Mouse (Mus musculus) erythroblast, embryonic 14.5 days (primary cell): ENCODE results near the gene Hoxa7. TPM values are rescaled to one million over a fixed set of nuclear protein-coding genes. Genes with fewer than 3 reads are reported as not detected.

Source experiments
- H3K27me3 ChIP-seq: 2 replicates; pipeline ENCODE4 v1.6.1; 2012; ENCODE audit warnings: inconsistent platforms; ENCODE audit not compliant: control insufficient read depth
- H3K36me3 ChIP-seq: 2 replicates; pipeline ENCODE4 v1.6.1; 2012; ENCODE audit warnings: mild to moderate bottlenecking, inconsistent platforms; ENCODE audit not compliant: control insufficient read depth
- H3K4me1 ChIP-seq: 2 replicates; pipeline ENCODE4 v1.6.1; 2012; ENCODE audit warnings: inconsistent platforms; ENCODE audit not compliant: control insufficient read depth
- H3K4me3 ChIP-seq: replicated peaks from 2 replicates; pipeline ENCODE3; 2012; ENCODE audit warnings: moderate library complexity, mild to moderate bottlenecking, inconsistent platforms
- H3K9me3 ChIP-seq: 2 replicates; pipeline ENCODE4 v1.6.1; 2012; ENCODE audit warnings: low read length, inconsistent platforms, mixed read lengths; ENCODE audit not compliant: control insufficient read depth
- GATA1 ChIP-seq: IDR thresholded peaks from 2 replicates; pipeline ENCODE4 v1.6.1; 2012; ENCODE audit warnings: low read length, inconsistent platforms, mixed read lengths
- TAL1 ChIP-seq: IDR thresholded peaks from 3 replicates; pipeline ENCODE4 v1.6.1; 2012; ENCODE audit warnings: low read length, inconsistent platforms, mixed read lengths
- polyA plus RNA-seq: library from polyadenylated mRNA; stranded (reverse); fragments of >175 nt; gene quantifications from 2 replicates; pipeline ENCODE4 v1.2.3, GENCODE M21; 2012

Hoxa7 gene
- polyA plus RNA-seq, 1 experiment, result 0.02 TPM

- no peaks in the 10 kb centered on the region for H3K9me3 ChIP-seq
- TF ChIP-seq GATA1 (no peak), TAL1 (no peak)
- H3K4me3 ChIP-seq, result no peak overlapping the region
- no peaks in the 10 kb centered on the region for H3K36me3 ChIP-seq
- peaks cover 100% of the 10 kb centered on the region for H3K27me3 ChIP-seq
- no peaks in the 10 kb centered on the region for H3K4me1 ChIP-seq
Measured at GRCm38 (mm10) chr6:52242801-52243332, 21.2 kb upstream of the Hoxa7 start.

- H3K4me3 ChIP-seq, result no peak overlapping the region
- no peaks in the 10 kb centered on the region for H3K36me3 ChIP-seq
- peaks cover 100% of the 10 kb centered on the region for H3K27me3 ChIP-seq
- no peaks in the 10 kb centered on the region for H3K9me3 ChIP-seq
- H3K4me1 ChIP-seq, result no peaks in the 10 kb centered on the region
- TF ChIP-seq GATA1, result no peak
- TF ChIP-seq TAL1, result no peak
Measured at GRCm38 (mm10) chr6:52241001-52241621, 19.5 kb upstream of the Hoxa7 start.

GRCm38 (mm10) chr6:52240389-52241000 is 18.8 kb upstream of the Hoxa7 start, which contains the start of gene Hoxa10:
Gene Hoxa10 (minus strand): TSS chr6:52240854.
- no peaks in the 10 kb centered on the region for H3K9me3 ChIP-seq
- no peaks in the 10 kb centered on the region for H3K4me1 ChIP-seq
- H3K27me3 ChIP-seq, result peaks cover 100% of the 10 kb centered on the region
- TF ChIP-seq GATA1 (no peak), TAL1 (no peak)
- no peak within 1 kb of the TSS for H3K4me3 ChIP-seq
- no peaks in the 10 kb centered on the region for H3K36me3 ChIP-seq

GRCm38 (mm10) chr6:52239625-52240388 is 18.2 kb upstream of the Hoxa7 start:
- Histone ChIP-seq H3K27me3 (peaks cover 100% of the 10 kb centered on the region), H3K36me3 (no peaks in the 10 kb centered on the region), H3K9me3 (no peaks in the 10 kb centered on the region), H3K4me3 (no peak overlapping the region), H3K4me1 (no peaks in the 10 kb centered on the region)
- TF ChIP-seq TAL1 (no peak), GATA1 (no peak)

- TF ChIP-seq GATA1 (no peak), TAL1 (no peak)
- Histone ChIP-seq H3K27me3 (peaks cover 100% of the 10 kb centered on the region), H3K9me3 (no peaks in the 10 kb centered on the region; the same call in 1 of the 2 replicates), H3K36me3 (no peaks in the 10 kb centered on the region), H3K4me1 (no peaks in the 10 kb centered on the region), H3K4me3 (no peak overlapping the region)
Measured at GRCm38 (mm10) chr6:52238976-52239375, 17.3 kb upstream of the Hoxa7 start.

GRCm38 (mm10) chr6:52238155-52238545 is 16.5 kb upstream of the Hoxa7 start:
- H3K4me1 ChIP-seq, result no peaks in the 10 kb centered on the region
- H3K4me3 ChIP-seq, result no peak overlapping the region
- H3K36me3 ChIP-seq, result no peaks in the 10 kb centered on the region
- H3K9me3 ChIP-seq, result no peaks in the 10 kb centered on the region; the same call in 1 of the 2 replicates
- H3K27me3 ChIP-seq, result peaks cover 100% of the 10 kb centered on the region
- TF ChIP-seq GATA1 (no peak), TAL1 (no peak)

GRCm38 (mm10) chr6:52237346-52238154 is 15.9 kb upstream of the Hoxa7 start:
- TF ChIP-seq GATA1, result no peak
- no peak for TF ChIP-seq TAL1
- peaks cover 100% of the 10 kb centered on the region for H3K27me3 ChIP-seq
- no peaks in the 10 kb centered on the region for H3K36me3 ChIP-seq

GRCm38 (mm10) chr6:52236806-52237205 is 15.2 kb upstream of the Hoxa7 start:
- Histone ChIP-seq H3K36me3 (no peaks in the 10 kb centered on the region), H3K27me3 (peaks cover 100% of the 10 kb centered on the region), H3K9me3 (no peaks in the 10 kb centered on the region; the same call in 1 of the 2 replicates), H3K4me1 (no peaks in the 10 kb centered on the region), H3K4me3 (no peak overlapping the region)
- TF ChIP-seq GATA1 (no peak), TAL1 (no peak)

More at GRCm38 (mm10) chr6:52237346-52238154, 15.9 kb upstream of the Hoxa7 start:
- Histone ChIP-seq H3K9me3 (no peaks in the 10 kb centered on the region; the same call in 1 of the 2 replicates), H3K4me3 (no peak overlapping the region), H3K4me1 (no peaks in the 10 kb centered on the region)
